Mouse (Mus musculus) mouse trophoblast stem cell (cell line): ENCODE measurements around the gene Olfr1368.

Experiments used
- in situ Hi-C, 2 experiments: fragments of 300-500 bp; cut with MseI, MboI; formaldehyde crosslinking; loops; 2 replicates in 1 of 2; 3 replicates in 1 of 2; pipeline ENCODE4 v1.15.1; 2025

Gene Olfr1368

DNA sequence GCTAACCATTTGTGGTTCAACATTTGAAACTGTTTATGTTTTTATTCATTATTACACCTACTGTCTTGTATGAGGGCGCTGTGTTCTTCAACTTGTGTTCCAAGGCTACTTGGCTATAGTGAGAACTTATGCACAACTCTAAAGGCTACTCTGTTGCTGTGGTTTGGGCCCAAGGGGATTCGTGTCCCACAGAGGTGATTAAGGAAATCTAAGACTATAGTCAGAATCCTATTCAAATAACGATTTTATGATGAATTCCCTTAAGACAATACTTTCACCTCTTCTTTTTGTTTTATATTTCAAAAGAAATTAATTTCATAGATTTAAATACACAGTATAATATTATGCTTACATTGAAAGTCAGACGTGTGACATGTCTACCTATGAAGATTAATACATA lies at the start of gene Olfr1368:
Gene Olfr1368 (minus strand): TSS at position 101 of the 400 bp plus-strand sequence.
- in situ Hi-C loops: no loop called here

DNA sequence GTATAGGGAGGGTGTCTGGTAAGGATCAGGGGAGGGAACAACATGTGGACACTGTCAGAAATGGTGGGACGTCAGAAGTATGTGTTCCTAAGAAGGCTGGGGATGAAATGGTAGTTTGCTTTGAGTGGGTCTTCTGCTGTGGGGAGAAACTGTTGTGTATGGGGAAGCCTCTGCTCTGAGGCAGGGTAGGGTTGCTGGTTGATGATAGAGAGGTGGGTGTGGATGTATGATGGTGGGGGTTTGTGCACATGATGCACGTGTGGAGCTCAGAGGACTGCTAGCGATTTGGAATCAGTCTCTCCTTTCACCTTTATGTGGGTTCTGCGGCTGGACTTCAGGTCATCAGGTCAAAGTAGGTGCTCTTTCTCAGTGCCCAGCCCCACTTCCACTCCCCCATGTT lies 39.9 kb upstream of the Olfr1368 start:
- in situ Hi-C loops: no loop called here

- in situ Hi-C loops: no loop called here
Observed at GRCm38 (mm10) chr13:21183661-21184060, 38.0 kb upstream of the Olfr1368 start.

- in situ Hi-C loops: no loop called here
Observed at GRCm38 (mm10) chr13:21183066-21183465, 37.4 kb upstream of the Olfr1368 start.

DNA sequence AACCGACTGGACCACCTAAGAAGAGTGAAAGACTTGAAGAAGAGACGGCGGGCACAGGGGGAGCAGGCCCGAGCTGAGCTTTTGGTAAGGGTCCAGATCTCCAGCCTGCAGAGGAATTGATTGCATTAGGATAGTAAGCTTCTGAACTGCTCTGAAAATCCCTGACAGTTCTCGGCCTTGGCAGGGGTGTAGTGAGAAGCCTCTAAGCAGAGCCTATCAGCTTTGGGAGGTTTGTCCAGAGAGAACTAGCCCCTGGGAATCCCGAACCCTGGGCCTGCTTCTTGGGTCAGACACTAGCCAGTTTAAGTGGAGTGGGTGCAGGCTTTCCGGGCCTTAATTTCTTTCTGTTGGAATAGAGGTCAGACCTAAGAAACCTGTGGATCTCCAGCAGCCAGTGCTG lies 36.3 kb upstream of the Olfr1368 start:
- in situ Hi-C loops: no loop called here

GRCm38 (mm10) chr13:21180551-21181530 lies 35.2 kb upstream of the Olfr1368 start:
- in situ Hi-C loops: no loop called here

DNA sequence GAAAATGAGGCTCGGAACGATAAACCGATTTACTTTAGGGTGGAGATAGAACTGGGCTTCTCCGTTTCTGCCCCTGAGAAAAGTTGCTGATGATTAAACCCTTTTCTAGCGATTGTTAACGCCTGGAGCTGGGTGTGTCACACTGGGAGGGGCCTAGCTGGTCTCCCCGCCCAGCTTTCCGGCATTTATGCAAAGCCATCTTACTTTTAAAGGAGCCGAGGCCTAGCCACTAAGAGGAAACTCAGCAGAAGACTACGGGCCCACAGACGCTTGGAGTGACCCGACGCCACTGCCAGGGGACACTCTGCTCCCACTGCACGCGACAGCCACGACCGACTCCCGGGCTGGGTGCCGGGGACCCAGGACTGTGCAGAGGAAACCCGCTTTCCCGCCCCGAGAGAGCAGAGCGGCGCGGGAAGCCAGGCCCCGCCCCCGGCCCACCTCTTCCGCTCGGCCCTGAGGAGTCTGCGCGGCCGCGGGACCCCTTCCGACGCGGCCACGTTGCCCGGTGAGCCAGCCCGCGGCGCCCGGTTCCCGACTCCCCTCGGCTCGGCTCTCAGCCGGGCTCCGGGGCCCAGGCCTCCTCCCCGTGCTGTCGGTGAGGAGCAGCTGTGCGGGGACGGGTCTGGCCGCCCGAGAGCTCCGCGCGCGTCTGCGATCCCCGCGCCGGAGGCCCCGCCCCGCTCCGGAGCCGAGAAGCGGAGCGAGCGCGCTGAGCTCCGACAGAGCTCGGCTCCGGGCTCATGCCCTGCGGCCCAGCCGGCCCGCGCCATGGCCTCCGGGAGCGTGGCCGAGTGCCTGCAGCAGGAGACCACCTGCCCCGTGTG lies 34.3 kb upstream of the Olfr1368 start:
- in situ Hi-C loops: loop anchor here in 1 of 2 experiments (10.0 kb wide), 1 partner anchor 95 kb away; no protein-coding TSS in a partner anchor

GRCm38 (mm10) chr13:21179367-21179723 lies 33.7 kb upstream of the Olfr1368 start, which contains the start of gene Trim27:
Gene Trim27 (plus strand): TSS chr13:21179445.
- in situ Hi-C loops: loop anchor here in 1 of 2 experiments (10.0 kb wide), 1 partner anchor 95 kb away; no protein-coding TSS in a partner anchor

GRCm38 (mm10) chr13:21178364-21178763 lies 32.7 kb upstream of the Olfr1368 start:
- in situ Hi-C loops: loop anchor here in 1 of 2 experiments (10.0 kb wide), 1 partner anchor 96 kb away; no protein-coding TSS in a partner anchor

- in situ Hi-C loops: loop anchor here in 1 of 2 experiments (10.0 kb wide), 1 partner anchor 97 kb away; no protein-coding TSS in a partner anchor
Observed at GRCm38 (mm10) chr13:21177657-21178056, 32.0 kb upstream of the Olfr1368 start.

DNA sequence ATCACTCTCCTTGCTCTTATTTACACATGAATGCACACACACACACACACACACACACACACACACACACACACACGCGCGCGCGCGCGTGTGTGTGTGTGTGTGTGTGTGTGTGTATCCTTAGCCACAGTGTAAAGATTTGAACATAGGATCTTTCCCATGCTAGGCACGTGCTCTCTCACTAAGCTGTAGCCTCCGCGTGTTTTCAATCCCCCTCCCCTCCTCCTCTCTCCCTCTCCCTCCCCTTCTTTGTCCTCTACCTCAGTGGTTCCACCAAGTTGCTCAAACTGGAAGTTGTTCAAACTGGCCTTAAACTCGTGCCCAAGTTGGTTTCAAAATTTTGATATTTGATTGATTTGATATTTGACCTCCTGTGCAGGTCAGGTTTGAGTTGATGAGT lies 31.1 kb upstream of the Olfr1368 start:
- in situ Hi-C loops: loop anchor here in 1 of 2 experiments (10.0 kb wide), 1 partner anchor 98 kb away; no protein-coding TSS in a partner anchor

- in situ Hi-C loops: loop anchor here in 1 of 2 experiments (10.0 kb wide), 1 partner anchor 102 kb away; no protein-coding TSS in a partner anchor
Observed at GRCm38 (mm10) chr13:21173072-21173471, 27.4 kb upstream of the Olfr1368 start.

GRCm38 (mm10) chr13:21172241-21173027 lies 26.8 kb upstream of the Olfr1368 start:
- in situ Hi-C loops: loop anchor here in 1 of 2 experiments (10.0 kb wide), 1 partner anchor 102 kb away; no protein-coding TSS in a partner anchor

DNA sequence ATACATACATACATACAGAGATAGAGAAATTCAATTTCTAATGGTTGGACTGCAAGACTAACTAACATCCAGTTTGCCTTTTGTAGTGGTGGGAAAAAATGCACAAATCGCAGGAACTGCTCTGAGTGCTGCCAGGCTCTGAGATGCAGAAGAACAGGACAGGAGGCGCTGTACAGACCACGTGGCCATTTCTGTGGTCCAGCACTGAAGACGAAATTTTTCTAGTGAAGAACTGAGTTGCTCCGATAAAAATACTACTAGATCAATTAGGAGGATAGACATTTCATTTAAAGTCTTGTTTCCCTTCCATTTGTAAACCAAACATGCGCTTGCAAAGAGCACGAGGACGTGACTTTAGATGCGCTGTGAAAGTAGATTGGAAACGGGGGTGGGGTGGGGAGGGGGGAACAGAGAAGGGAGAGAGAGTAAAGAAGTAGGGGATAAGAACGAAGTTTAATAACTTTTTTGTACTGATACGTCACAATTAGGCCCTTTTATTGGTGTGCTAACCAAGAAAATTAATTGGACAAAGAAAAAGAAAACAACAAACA lies 26.0 kb upstream of the Olfr1368 start:
- in situ Hi-C loops: loop anchor here in 1 of 2 experiments (10.0 kb wide), 1 partner anchor 103 kb away; no protein-coding TSS in a partner anchor

GRCm38 (mm10) chr13:21171156-21171530 lies 25.5 kb upstream of the Olfr1368 start:
- in situ Hi-C loops: loop anchor here in 1 of 2 experiments (10.0 kb wide), 1 partner anchor 104 kb away; no protein-coding TSS in a partner anchor

- in situ Hi-C loops: loop anchor here in 1 of 2 experiments (10.0 kb wide), 1 partner anchor 104 kb away; no protein-coding TSS in a partner anchor
Observed at GRCm38 (mm10) chr13:21170431-21171155, 24.9 kb upstream of the Olfr1368 start.

DNA sequence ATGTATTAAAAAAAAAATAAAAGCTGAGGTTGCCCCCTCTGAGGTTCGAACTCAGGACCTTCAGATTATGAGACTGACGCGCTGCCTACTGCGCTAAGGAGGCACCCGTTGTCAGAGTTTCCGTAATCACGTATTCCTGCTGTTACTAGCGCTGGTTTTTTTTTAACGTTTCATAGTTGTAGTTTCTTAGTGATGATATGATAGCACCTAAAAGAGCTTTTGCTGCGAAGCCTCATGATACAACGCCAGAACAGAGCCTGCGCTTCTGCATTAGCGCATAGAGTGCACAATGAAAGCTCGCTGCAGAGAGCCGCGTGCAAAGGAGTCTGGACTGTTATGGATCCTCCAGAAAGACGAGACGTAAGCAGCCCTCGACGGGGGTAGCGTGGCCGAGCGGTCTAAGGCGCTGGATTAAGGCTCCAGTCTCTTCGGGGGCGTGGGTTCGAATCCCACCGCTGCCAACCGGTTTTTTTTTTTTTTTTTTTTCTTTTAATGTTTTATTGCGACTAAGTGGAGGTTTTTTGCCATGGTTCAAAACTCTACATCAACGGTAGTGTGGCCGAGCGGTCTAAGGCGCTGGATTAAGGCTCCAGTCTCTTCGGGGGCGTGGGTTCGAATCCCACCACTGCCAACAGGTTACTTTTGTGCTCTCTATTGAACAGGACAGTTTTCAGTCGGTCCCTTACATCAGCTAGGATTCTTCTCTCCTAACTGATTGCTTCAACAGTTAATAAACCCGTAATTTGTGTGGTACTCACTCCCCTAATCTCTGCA lies 24.2 kb upstream of the Olfr1368 start:
- in situ Hi-C loops: loop anchor here in 1 of 2 experiments (10.0 kb wide), 1 partner anchor 105 kb away; no protein-coding TSS in a partner anchor

DNA sequence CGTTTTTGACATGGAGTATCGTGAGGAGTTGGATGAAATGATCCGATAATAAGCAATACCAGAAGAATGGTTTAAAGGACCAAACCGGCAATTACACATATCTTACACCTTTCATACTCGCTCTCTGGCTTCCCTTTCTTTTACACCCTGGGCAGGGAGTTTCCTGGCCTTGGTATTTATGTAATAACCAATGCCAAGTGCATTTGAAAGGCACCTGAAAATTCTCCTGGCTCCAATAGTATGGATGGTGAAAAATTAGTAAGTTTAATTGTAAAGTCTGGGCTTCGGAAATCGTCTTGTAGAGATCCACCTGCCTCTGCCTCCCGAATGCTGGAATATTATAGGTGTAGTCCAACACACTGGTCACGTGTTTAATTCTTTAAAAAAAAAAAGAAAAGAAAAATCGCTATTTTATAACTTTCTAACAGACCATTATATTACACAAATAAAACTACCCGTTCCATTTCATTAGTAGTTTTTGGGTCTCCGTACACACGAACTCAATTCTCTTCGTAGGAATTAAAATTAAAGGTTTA lies 23.5 kb upstream of the Olfr1368 start:
- in situ Hi-C loops: no loop called here
